Mouse (Mus musculus) heart, adult 9 months (tissue): Measurements from ENCODE around the gene Gm3409.
A peak's percentile ranks its signal among the peaks of the same experiment; 100 is the strongest.
"Not testable (repeated sequence)": the region's sequence is repeated elsewhere in the genome, so short reads cannot be mapped to it uniquely, and the experiment has no call there.

ENCODE experiments used
- DNase-seq, 2 experiments: peaks; one replicate each; pipeline ENCODE4 v3.0.0; 2022; ENCODE audit warnings: low spot score in 2 of 2

Gene Gm3409

DNA sequence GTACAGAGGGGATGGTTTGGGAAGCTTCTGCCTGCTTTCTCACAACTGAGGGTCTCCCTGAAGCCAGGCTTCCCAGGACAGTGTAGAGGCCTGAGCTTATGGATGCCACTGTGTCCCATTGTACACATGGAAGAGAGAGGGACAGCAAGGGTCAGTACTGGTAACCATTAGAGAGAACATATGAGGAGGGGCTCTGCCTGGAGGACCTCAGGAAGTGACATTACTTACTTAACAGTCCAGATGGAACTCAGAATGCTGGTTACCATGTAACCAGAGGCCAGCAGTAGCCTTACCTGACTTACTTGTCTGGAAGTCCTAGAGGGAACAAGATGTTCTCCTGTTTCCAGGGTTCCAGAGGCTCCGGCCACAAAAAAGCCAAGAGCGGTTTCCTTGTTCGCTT, at the start of gene Gm3409:
Gene Gm3409 (plus strand): TSS at position 301 of the 400 bp plus-strand sequence.
- DNase-seq: not testable (repeated sequence)

DNA sequence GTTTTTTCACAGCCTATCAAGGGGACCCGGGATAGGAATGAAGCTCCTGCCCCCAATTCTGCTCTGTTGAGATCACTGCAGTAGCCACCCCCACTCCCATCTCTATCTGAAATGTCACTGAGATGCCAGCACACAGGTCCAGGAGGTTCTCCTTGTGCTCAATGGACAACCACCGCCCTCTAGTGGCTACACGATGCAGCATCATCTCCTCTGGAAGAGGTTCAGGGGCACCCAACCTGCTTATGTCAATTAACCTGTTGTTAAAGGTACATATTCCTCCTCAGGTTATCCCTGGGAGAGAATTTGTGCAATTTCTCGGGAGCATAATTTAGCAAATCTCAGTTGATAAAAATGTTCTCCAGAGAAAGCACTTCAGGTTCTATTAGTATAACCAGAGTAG, 48.5 kb upstream of the Gm3409 start:
- peak in 1 of 2 experiments; percentile 4 for DNase-seq

DNA sequence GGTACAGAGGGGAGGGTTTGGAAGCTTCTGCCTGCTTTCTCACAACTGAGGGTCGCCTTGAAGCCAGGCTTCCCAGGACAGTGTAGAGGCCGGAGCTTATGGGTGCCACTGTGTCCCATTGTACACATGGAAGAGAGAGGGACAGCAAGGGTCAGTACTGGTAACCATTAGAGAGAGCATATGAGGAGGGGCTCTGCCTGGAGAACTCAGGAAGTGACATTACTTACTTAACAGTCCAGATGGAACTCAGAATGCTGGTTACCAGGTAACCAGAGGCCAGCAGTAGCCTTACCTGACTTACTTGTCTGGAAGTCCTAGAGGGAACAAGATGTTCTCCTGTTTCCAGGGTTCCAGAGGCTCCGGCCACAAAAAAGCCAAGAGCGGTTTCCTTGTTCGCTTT, 46.4 kb upstream of the Gm3409 start, which contains the start of gene Gm6370:
Gene Gm6370 (plus strand): TSS at position 301 of the 400 bp plus-strand sequence.
- DNase-seq: not testable (repeated sequence)

DNA sequence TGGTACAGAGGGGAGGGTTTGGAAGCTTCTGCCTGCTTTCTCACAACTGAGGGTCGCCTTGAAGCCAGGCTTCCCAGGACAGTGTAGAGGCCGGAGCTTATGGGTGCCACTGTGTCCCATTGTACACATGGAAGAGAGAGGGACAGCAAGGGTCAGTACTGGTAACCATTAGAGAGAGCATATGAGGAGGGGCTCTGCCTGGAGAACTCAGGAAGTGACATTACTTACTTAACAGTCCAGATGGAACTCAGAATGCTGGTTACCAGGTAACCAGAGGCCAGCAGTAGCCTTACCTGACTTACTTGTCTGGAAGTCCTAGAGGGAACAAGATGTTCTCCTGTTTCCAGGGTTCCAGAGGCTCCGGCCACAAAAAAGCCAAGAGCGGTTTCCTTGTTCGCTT, 35.3 kb upstream of the Gm3409 start, which contains the start of gene 4930449I24Rik:
Gene 4930449I24Rik (plus strand): TSS at position 301 of the 400 bp plus-strand sequence.
- not testable (repeated sequence) for DNase-seq

GRCm38 (mm10) chr5:146513823-146514222, 23.6 kb upstream of the Gm3409 start, which contains the start of gene Gm3402:
Gene Gm3402 (plus strand): TSS chr5:146514123.
- DNase-seq: not testable (repeated sequence)

DNA sequence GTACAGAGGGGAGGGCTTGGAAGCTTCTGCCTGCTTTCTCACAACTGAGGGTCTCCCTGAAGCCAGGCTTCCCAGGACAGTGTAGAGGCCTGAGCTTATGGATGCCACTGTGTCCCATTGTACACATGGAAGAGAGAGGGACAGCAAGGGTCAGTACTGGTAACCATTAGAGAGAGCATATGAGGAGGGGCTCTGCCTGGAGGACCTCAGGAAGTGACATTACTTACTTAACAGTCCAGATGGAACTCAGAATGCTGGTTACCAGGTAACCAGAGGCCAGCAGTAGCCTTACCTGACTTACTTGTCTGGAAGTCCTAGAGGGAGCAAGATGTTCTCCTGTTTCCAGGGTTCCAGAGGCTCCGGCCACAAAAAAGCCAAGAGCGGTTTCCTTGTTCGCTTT, 11.9 kb upstream of the Gm3409 start, which contains the start of gene Gm3404:
Gene Gm3404 (plus strand): TSS at position 301 of the 400 bp plus-strand sequence.
- DNase-seq: not testable (repeated sequence)

- DNase-seq: not testable (repeated sequence)
Observed at GRCm38 (mm10) chr5:146555836-146556235, 18.4 kb downstream of the Gm3409 start, which contains the start of gene Gm3415. Gene Gm3415 (plus strand): TSS chr5:146556136.

- DNase-seq: no peak
Observed at GRCm38 (mm10) chr5:146564259-146564658, 26.8 kb downstream of the Gm3409 start.

DNA sequence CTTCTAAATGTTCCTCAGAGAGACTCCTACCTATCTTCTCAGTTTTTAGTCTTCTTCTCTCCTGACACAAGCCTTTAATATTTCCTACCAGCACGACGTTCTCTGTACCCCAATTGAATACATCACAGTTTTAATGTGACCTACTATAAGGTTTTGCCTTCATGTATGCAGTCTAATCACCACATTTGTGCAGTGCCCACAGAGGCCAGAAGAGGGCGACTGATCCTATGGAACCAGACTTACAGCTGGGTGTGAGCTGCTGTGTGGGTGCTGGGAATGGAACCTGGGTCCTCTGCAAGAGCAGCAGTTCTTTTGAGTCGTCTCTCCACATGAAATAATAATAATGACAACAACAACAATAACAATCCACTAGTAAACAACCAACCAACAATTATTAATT, 29.6 kb downstream of the Gm3409 start:
- DNase-seq: no peak

- not testable (repeated sequence) for DNase-seq
Observed at GRCm38 (mm10) chr5:146570179-146570578, 32.7 kb downstream of the Gm3409 start.

GRCm38 (mm10) chr5:146571830-146572734, 34.6 kb downstream of the Gm3409 start:
- peak; percentile 30 to 43 for DNase-seq

GRCm38 (mm10) chr5:146572735-146573042, 35.2 kb downstream of the Gm3409 start:
- not testable (repeated sequence) for DNase-seq

DNA sequence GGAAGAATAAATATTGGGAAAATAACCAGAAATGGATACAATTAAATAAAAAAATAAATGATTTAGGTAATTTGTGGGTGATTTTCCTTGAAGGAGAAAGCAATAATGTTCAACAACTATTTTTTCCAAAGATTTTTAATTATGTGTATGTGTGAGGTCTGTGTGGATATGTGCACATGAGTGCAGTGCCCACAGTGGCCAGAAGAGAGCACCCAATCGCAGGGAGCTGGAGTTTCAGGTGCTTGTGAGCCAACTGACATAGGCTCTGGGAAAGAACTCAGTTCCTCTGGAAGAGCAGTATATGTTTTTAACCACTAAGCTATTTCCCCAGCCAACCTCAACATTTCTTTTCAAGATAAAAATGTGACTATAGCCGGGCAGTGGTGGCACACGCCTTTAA, 39.2 kb downstream of the Gm3409 start:
- DNase-seq: no peak

DNA sequence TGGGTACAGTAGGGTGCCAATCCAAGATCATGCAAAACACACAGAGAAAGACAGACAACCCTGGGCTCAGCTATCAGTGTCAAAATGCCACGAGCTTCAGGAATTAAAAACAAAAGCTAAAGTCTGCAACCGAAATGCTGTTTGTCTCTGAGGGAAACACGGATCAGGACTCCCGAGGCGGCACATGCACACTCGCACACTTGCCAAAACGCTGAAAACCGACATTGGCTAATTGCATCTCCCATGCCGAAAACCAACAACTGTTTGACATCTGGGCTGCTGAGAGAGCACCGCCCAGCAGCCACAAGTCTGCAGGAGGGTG, 46.7 kb downstream of the Gm3409 start:
- DNase-seq: no peak

GRCm38 (mm10) chr5:146584478-146585306, 47.2 kb downstream of the Gm3409 start, which contains the start of gene Gpr12:
Gene Gpr12 (minus strand): TSS chr5:146585239.
- DNase-seq: no peak

GRCm38 (mm10) chr5:146585307-146585651, 47.8 kb downstream of the Gm3409 start:
- DNase-seq: no peak

DNA sequence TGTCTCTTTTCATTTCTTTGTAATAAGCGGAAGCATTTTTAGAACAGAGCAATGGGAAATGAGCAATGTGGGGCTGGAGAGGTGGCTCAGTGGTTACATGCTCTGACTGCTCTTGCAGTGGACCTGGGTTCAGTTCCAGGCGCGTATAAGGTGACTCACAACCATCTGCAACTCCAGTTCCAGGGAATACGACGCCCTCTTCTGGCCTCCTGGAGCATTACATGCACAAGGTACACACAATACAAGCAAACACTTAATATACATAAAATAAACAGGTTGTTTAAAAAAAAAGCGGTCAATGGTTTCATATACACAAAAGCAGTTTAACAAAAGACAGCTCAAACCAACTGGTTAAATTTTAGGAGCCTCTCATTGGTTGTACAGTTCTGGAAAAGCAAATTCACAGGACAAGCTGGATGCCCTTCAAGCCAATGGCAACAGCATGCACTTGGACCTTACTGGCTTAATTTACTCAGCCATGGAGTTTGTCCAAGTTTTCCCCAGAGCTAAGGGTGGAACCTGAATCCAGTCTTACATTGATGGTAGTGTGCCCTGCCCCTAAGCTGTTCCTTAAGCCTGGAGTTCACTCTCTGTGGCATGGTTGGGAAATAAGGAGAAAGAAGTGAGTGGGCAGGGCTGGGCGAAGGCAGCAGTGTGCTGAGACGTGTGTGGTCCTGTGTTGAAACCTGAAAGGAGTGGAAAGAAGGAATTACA, 49.1 kb downstream of the Gm3409 start:
- no peak for DNase-seq
